Mouse (Mus musculus) megakaryocyte, embryonic 14.5 days (primary cell): ENCODE measurements at regions not wholly inside any gene's neighbourhood (a gene's known extent, or its start where the extent isn't known, plus 50 kb on each side); places are given as distances from the start of the nearest gene placed in this dataset.

ENCODE experiments used
- H3K27me3 ChIP-seq: replicated peaks from 2 replicates; pipeline ENCODE3; 2012; ENCODE audit warnings: inconsistent platforms
- H3K36me3 ChIP-seq: replicated peaks from 2 replicates; pipeline ENCODE3; 2012; ENCODE audit warnings: low read length, inconsistent platforms, mixed read lengths
- H3K4me1 ChIP-seq: 2 replicates; pipeline ENCODE4 v1.6.1; 2012; ENCODE audit warnings: inconsistent platforms
- H3K4me3 ChIP-seq: replicated peaks from 2 replicates; pipeline ENCODE3; 2012; ENCODE audit warnings: moderate library complexity, mild to moderate bottlenecking, inconsistent platforms
- H3K9me3 ChIP-seq: 2 replicates; pipeline ENCODE4 v1.6.1; 2012; ENCODE audit warnings: inconsistent platforms
- FLI1 ChIP-seq: IDR thresholded peaks from 2 replicates; pipeline ENCODE4 v1.6.1; 2012; ENCODE audit warnings: low read length, inconsistent platforms, mixed read lengths
- GATA1 ChIP-seq: IDR thresholded peaks from 3 replicates; pipeline ENCODE4 v1.6.1; 2012; ENCODE audit warnings: mixed read lengths, low read length, inconsistent platforms, borderline replicate concordance

DNA sequence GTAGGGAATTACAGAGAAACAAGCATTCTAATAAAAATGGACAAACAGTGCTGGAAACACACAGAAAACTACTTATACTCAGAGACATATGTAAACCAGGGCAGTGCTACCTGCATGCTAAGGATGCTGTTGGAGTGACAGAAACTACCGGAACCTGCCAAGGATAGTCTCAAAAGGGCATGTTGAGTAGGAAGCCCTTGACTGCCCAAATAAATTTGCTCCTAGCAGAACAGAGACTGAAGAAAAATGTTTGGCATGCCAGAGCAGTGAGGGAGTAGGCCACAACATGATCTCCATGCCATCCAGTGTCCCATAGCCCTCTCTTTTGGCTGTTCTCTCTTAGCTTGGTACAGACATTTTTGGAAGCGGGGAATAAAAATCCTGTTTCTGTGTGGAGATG lies 532.7 kb downstream of the Olfm4 start:
- Histone ChIP-seq H3K4me1 (no peaks in the 10 kb centered on the region), H3K36me3 (no peaks in the 10 kb centered on the region), H3K27me3 (no peaks in the 10 kb centered on the region), H3K9me3 (peaks cover 6% of the 10 kb centered on the region; the same call in 1 of the 2 replicates), H3K4me3 (no peak overlapping the region)
- TF ChIP-seq GATA1 (no peak), FLI1 (no peak)

DNA sequence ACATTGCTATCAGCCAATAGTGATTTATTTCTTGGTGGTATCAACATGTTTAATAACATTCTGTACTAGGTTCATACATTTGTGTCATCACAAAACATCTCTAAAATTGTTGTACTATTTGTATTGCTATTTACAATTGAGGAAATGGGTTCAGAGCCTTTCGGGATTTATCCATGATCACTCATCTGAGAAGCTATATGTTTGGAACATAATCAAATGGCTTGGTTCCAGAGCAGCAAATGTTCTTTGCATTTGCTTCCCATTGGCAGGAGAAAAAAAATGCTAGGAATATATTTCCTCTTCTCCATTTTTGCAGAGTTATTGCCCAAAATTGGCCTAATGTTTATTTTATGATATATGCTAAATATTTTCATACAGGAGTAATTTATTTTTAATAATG lies 537.3 kb downstream of the Olfm4 start:
- H3K27me3 ChIP-seq, result no peaks in the 10 kb centered on the region
- TF ChIP-seq GATA1 (no peak), FLI1 (no peak)
- H3K9me3 ChIP-seq, result 0 out of 2 replicates have a peak, but pooled peaks cover 3% of the 10 kb centered on the region
- H3K36me3 ChIP-seq, result no peaks in the 10 kb centered on the region
- no peaks in the 10 kb centered on the region for H3K4me1 ChIP-seq
- no peak overlapping the region for H3K4me3 ChIP-seq

DNA sequence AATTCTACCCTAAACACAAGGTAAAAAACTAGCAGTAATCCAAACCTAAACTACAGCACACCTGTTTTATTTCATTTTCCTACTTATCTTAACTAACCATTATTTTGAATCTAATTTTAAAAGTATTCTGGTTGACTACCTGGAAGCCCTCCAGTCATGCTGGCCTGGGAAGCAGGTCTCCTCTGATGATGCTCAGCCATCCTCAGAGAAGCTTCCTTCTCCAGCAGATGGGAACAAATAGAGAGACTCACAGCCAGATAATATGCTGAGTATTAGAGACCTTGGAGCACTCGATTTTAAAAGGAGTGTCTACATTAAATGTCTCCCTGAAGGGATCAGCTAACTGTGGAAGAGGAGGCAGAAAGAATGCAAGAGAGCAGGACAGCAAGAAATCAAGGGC lies 537.8 kb downstream of the Olfm4 start:
- Histone ChIP-seq H3K27me3 (no peaks in the 10 kb centered on the region), H3K36me3 (no peaks in the 10 kb centered on the region), H3K4me3 (no peak overlapping the region), H3K9me3 (0 out of 2 replicates have a peak, but pooled peaks cover 3% of the 10 kb centered on the region), H3K4me1 (no peaks in the 10 kb centered on the region)
- TF ChIP-seq GATA1 (no peak), FLI1 (no peak)

DNA sequence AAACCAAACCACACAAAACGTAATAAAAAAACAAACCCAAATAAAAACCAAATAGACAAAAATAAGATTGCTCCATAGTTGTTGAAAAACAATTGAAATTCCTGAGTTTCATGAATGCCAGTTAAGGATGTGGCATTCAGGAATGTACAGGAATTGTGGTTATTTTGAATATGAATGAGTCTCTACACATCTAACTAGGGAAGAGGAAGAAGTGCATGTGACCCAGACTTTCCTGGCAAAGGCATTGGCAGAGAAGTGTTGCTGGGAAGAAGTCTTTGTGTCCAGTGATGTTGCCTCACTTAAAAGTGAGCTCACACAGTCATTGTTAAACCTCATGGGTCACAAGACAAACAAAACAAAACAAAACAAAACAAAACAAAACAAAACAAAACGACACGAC lies 538.7 kb downstream of the Olfm4 start:
- H3K4me3 ChIP-seq, result no peak overlapping the region
- H3K9me3 ChIP-seq, result 0 out of 2 replicates have a peak, but pooled peaks cover 3% of the 10 kb centered on the region
- H3K27me3 ChIP-seq, result no peaks in the 10 kb centered on the region
- H3K36me3 ChIP-seq, result no peaks in the 10 kb centered on the region
- TF ChIP-seq GATA1 (no peak), FLI1 (no peak)
- no peaks in the 10 kb centered on the region for H3K4me1 ChIP-seq

DNA sequence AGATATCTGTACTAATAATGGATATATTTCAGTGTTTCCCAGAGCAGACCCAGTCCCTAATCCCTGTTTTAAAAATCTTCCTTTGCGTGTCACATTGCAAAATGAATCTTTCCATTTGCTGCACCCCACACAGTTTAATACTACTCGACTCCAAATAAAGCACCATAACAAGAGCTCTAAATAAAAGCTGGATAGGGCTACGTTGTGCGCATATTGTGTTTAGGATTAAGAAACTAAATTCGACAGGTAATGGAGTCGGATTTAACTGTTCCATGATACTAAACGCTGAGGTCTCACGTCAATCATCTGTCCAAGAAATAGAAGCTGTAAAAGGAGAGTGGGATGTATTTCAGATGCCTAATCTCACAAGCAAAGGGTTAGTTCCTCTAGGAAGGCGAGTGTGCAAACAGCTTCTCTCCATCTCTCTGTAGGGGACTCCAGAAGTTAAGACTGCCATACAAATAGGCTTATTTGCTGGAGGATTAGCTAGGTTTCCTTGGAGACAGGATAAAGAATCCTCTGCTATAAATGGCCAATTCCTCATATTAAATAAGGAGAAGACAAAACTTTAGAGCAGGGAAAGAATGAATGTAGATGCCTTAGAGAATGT lies 544.6 kb downstream of the Olfm4 start:
- H3K4me3 ChIP-seq, result no peak overlapping the region
- H3K27me3 ChIP-seq, result no peaks in the 10 kb centered on the region
- H3K36me3 ChIP-seq, result no peaks in the 10 kb centered on the region
- no peaks in the 10 kb centered on the region for H3K9me3 ChIP-seq
- TF ChIP-seq GATA1 (no peak), FLI1 (no peak)
- no peaks in the 10 kb centered on the region for H3K4me1 ChIP-seq

DNA sequence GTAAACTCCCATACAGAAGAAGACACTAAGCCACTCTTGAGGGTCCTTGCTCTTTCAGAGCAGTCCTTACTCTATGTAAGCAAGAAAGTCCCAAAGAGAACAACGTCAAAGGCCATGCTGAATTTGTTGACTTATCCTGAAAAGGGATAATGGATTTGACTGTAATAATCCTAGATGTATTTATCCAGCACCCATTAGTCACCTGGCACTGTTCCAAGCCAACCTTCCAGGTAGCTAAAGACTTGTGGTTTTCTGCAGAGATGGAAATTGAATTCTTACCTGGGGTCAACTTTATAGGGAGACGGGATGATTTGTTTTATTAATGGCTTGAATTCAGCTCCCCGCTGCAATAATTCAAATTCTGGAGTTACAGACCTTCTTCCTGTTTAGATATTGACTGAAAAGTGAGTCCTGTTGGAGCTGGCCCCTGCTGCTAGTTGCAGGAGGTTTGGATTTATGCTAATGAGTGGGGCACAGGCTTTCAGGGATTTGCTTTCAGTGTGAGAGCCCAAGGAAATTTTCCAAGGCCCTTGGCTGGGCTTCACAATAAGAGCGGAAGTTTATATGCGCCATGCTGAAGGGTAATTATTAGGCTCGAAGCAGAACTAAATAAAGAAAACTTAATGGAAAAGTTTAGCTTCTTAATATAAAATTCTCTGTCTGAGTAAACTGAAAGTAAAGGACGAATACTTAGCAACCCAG lies 552.3 kb downstream of the Olfm4 start:
- H3K27me3 ChIP-seq, result no peaks in the 10 kb centered on the region
- no peaks in the 10 kb centered on the region for H3K9me3 ChIP-seq
- TF ChIP-seq GATA1, result no peak
- TF ChIP-seq FLI1, result no peak
- no peak overlapping the region for H3K4me3 ChIP-seq
- H3K36me3 ChIP-seq, result no peaks in the 10 kb centered on the region
- no peaks in the 10 kb centered on the region for H3K4me1 ChIP-seq

DNA sequence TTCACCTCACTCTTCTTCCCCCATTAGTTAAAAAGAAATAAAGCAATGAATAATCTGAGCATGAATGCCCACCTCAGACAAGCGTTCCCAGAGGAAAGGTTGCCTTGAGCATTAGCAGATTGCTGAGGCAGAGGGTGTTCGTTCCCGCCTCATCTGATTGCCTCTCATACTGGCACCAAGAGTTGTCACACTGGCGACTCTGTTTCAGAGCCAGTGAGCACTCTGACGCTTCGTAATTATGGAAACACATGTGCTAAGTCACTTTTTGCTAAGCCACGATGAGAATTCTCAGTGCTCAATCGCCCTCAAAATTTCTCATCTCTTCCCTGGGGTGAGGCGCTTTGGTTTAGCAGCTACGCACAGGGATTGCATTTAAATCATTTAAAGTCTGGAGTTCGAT lies 576.1 kb downstream of the Olfm4 start:
- Histone ChIP-seq H3K4me3 (no peak overlapping the region), H3K9me3 (peaks cover 6% of the 10 kb centered on the region; the same call in 1 of the 2 replicates), H3K36me3 (no peaks in the 10 kb centered on the region), H3K27me3 (no peaks in the 10 kb centered on the region), H3K4me1 (no peaks in the 10 kb centered on the region)
- TF ChIP-seq FLI1 (no peak), GATA1 (no peak)
